Mouse (Mus musculus) forebrain, postnatal 0 days (tissue): Measurements from ENCODE around the gene Morc2a. TPM values are rescaled to one million over a fixed set of nuclear protein-coding genes. Genes with fewer than 3 reads are reported as not detected.

Experiments
- ATAC-seq: fragments of 200-750 bp; cut with Nextera tagmentation; 2 replicates; pipeline ENCODE4 v1.8.0; 2017; ENCODE audit warnings: mild to moderate bottlenecking, moderate library complexity
- DNase-seq: peaks from one replicate; pipeline ENCODE4 v3.0.0-alpha.2; 2015
- H3K27ac ChIP-seq: fragments of 300-500 bp; sonication (generic); 2 replicates; pipeline ENCODE4 v1.5.1; 2014; ENCODE audit warnings: low read depth, mild to moderate bottlenecking, antibody characterized with exemption, low read length, moderate library complexity, mixed read lengths
- H3K27me3 ChIP-seq: fragments of 300-500 bp; sonication (generic); 2 replicates; pipeline ENCODE4 v1.6.1; 2014; ENCODE audit warnings: mild to moderate bottlenecking, low read length, mixed read lengths; ENCODE audit not compliant: insufficient read depth
- H3K36me3 ChIP-seq: fragments of 300-500 bp; sonication (generic); 2 replicates; pipeline ENCODE4 v1.6.1; 2014; ENCODE audit warnings: mild to moderate bottlenecking, moderate library complexity; ENCODE audit not compliant: insufficient read depth
- H3K4me1 ChIP-seq: fragments of 300-500 bp; sonication (generic); 2 replicates; pipeline ENCODE4 v1.6.1; 2014; ENCODE audit warnings: antibody characterized with exemption; ENCODE audit not compliant: insufficient read depth
- H3K4me2 ChIP-seq: fragments of 300-500 bp; sonication (generic); 2 replicates; pipeline ENCODE4 v1.6.1; 2014; ENCODE audit warnings: low read depth, mild to moderate bottlenecking, moderate library complexity
- H3K4me3 ChIP-seq: fragments of 300-500 bp; sonication (generic); 2 replicates; pipeline ENCODE4 v1.5.1; 2014; ENCODE audit warnings: low read depth, low read length, mixed read lengths
- H3K9ac ChIP-seq: fragments of 300-500 bp; sonication (generic); 2 replicates; pipeline ENCODE4 v1.6.1; 2014; ENCODE audit warnings: mild to moderate bottlenecking
- H3K9me3 ChIP-seq: fragments of 300-500 bp; sonication (generic); 2 replicates; pipeline ENCODE4 v1.6.1; 2016; ENCODE audit warnings: low read length
- CTCF ChIP-seq: sonication (generic); IDR thresholded peaks from 2 replicates; pipeline ENCODE4 v1.5.1; 2016; ENCODE audit warnings: antibody characterized with exemption, control low read depth, low read depth
- WGBS: fragments of 180-500 bp; shearing (Covaris S2); extraction: QIAGEN DNeasy Blood & Tissue Kit; methylation state at CpG from one replicate; pipeline ENCODE4 v1.1.7; 2014; 5-methylcytosine and 5-hydroxymethylcytosine counted together
- polyA plus RNA-seq: library from polyadenylated mRNA; unstranded; fragments of >200 nt; fragmentation: Nextera tagmentation; extraction: Ambion mirVana; gene quantifications from 2 replicates; pipeline ENCODE4 v1.2.1, GENCODE M21; 2015
- total RNA-seq: library from RNA; depleted of rRNA; stranded (reverse); fragments of >200 nt; gene quantifications from 2 replicates; pipeline ENCODE4 v1.2.3, GENCODE M21; 2014

Morc2a gene
- total and polyA plus RNA-seq, 2 experiments from 2014 or later: 21.1 to 61.6 TPM

GRCm38 (mm10) chr11:3696086-3696616 is 47.2 kb downstream of the Morc2a start:
- Histone ChIP-seq H3K27ac (no peak overlapping the region), H3K4me3 (no peak overlapping the region), H3K36me3 (peaks cover 15% of the 10 kb centered on the region), H3K27me3 (no peaks in the 10 kb centered on the region), H3K9me3 (no peaks in the 10 kb centered on the region), H3K9ac (no peak overlapping the region), H3K4me2 (no peak overlapping the region), H3K4me1 (no peaks in the 10 kb centered on the region)
- WGBS: 87% methylated on average over 5 of the region's 5 CpGs
- ATAC-seq (no peak), DNase-seq (no peak)
- peak; percentile 48 for TF ChIP-seq CTCF

- TF ChIP-seq CTCF: peak; percentile 55
- Histone ChIP-seq H3K4me3 (no peak overlapping the region), H3K9me3 (no peaks in the 10 kb centered on the region), H3K4me1 (no peaks in the 10 kb centered on the region), H3K36me3 (peaks cover 6% of the 10 kb centered on the region), H3K27me3 (no peaks in the 10 kb centered on the region), H3K4me2 (no peak overlapping the region), H3K9ac (no peak overlapping the region), H3K27ac (no peak overlapping the region)
- ATAC-seq (no peak; the same call in 1 of the 2 replicates), DNase-seq (no peak)
- 82% methylated on average over 3 of the region's 3 CpGs for WGBS
Measured at GRCm38 (mm10) chr11:3697441-3697840, 48.5 kb downstream of the Morc2a start.

- ATAC-seq (no peak), DNase-seq (no peak)
- 66% methylated on average over 7 of the region's 7 CpGs for WGBS
- no peak overlapping the region for H3K9ac ChIP-seq
- H3K4me1 ChIP-seq: no peaks in the 10 kb centered on the region
- no peaks in the 10 kb centered on the region for H3K27me3 ChIP-seq
- no peaks in the 10 kb centered on the region; the same call in 1 of the 2 replicates for H3K36me3 ChIP-seq
- H3K27ac ChIP-seq: no peak overlapping the region
- H3K4me3 ChIP-seq: no peak overlapping the region
- no peak overlapping the region for H3K4me2 ChIP-seq
- no peaks in the 10 kb centered on the region for H3K9me3 ChIP-seq
- no peak for TF ChIP-seq CTCF
Measured at GRCm38 (mm10) chr11:3703089-3703992, 54.4 kb downstream of the Morc2a start.

GRCm38 (mm10) chr11:3704404-3704803 is 55.4 kb downstream of the Morc2a start:
- no peak for TF ChIP-seq CTCF
- no peak overlapping the region for H3K4me3 ChIP-seq
- H3K9me3 ChIP-seq: no peaks in the 10 kb centered on the region
- no peak overlapping the region for H3K4me2 ChIP-seq
- DNase-seq: no peak
- H3K9ac ChIP-seq: no peak overlapping the region
- no peak overlapping the region for H3K27ac ChIP-seq
- ATAC-seq: no peak
- H3K4me1 ChIP-seq: no peaks in the 10 kb centered on the region
- whole genome bisulfite sequencing: 73% methylated on average over 8 of the region's 8 CpGs
- H3K36me3 ChIP-seq: no peaks in the 10 kb centered on the region; the same call in 1 of the 2 replicates
- H3K27me3 ChIP-seq: no peaks in the 10 kb centered on the region

- no peaks in the 10 kb centered on the region for H3K27me3 ChIP-seq
- no peak overlapping the region for H3K27ac ChIP-seq
- TF ChIP-seq CTCF: no peak
- H3K36me3 ChIP-seq: no peaks in the 10 kb centered on the region; the same call in none of the 2 replicates
- H3K9ac ChIP-seq: no peak overlapping the region
- 88% methylated on average over 8 of the region's 8 CpGs for WGBS
- H3K4me3 ChIP-seq: no peak overlapping the region
- no peaks in the 10 kb centered on the region for H3K4me1 ChIP-seq
- no peaks in the 10 kb centered on the region for H3K9me3 ChIP-seq
- ATAC-seq (no peak), DNase-seq (no peak)
- no peak overlapping the region for H3K4me2 ChIP-seq
Measured at GRCm38 (mm10) chr11:3707057-3707456, 58.1 kb downstream of the Morc2a start.

- Histone ChIP-seq H3K9me3 (no peaks in the 10 kb centered on the region), H3K4me2 (no peak overlapping the region), H3K27ac (no peak overlapping the region), H3K36me3 (no peaks in the 10 kb centered on the region; the same call in 1 of the 2 replicates), H3K9ac (no peak overlapping the region), H3K4me3 (no peak overlapping the region), H3K27me3 (no peaks in the 10 kb centered on the region), H3K4me1 (no peaks in the 10 kb centered on the region)
- WGBS: 60% methylated on average over 14 of the region's 14 CpGs
- TF ChIP-seq CTCF: peak; percentile 38
- DNase-seq: peak; percentile 55
- ATAC-seq: peak; percentile 46; the same call in 1 of the 2 replicates
Measured at GRCm38 (mm10) chr11:3710203-3710602, 61.2 kb downstream of the Morc2a start.

- peak; percentile 69 for DNase-seq
- no peak overlapping the region for H3K27ac ChIP-seq
- peak; percentile 88 for TF ChIP-seq CTCF
- ATAC-seq: peak; percentile 58
- H3K9me3 ChIP-seq: no peaks in the 10 kb centered on the region
- H3K4me3 ChIP-seq: no peak overlapping the region
- peaks cover 3% of the 10 kb centered on the region; the same call in 1 of the 2 replicates for H3K36me3 ChIP-seq
- no peak overlapping the region for H3K9ac ChIP-seq
- WGBS: 43% methylated on average over 15 of the region's 15 CpGs
- no peaks in the 10 kb centered on the region for H3K4me1 ChIP-seq
- H3K27me3 ChIP-seq: no peaks in the 10 kb centered on the region
- H3K4me2 ChIP-seq: no peak overlapping the region
Measured at GRCm38 (mm10) chr11:3714486-3714885, 65.5 kb downstream of the Morc2a start.
